Mouse (Mus musculus) R1 (cell line): ENCODE measurements around the gene Lgr5.
A peak's percentile ranks its signal among the peaks of the same experiment; 100 is the strongest.

Experiments
- DNase-seq: peaks from one replicate; pipeline ENCODE4 v3.0.0-alpha.2; 2018; ENCODE audit warnings: low read depth, low spot score

The Lgr5 gene

DNA sequence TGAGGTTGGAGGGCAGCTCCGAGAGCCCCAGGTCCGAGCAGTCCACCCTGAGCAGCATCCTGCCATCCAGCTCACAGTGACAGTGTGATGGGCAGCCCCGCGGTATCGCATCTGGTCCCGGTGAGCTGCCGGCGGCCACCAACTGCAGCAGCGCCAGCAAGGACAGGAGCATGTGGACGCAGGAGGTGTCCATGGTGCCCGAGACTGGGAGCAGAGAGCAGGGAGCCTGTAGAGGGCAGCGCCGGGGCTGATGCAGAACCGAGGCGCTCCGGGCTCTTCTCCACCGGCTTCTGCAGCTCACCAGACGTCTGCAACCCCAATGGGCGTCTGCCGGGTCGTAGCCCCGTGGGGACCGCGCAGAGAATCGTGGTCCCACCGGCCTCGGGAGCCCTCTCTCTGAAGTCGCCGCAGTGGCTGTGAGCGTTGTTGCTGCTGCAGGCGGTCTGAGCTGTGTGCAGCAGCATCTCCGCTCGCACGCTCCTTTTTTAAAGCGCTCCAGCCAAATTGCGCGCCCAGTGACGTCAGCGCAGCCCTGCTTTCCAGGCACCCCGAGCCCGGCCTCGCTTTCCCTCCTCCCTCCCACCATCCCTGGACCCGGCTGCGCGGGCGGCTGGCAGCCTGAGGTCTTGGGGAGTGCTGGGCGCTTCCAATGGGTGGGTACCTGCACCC is at the start of gene Lgr5:
TSS of gene Lgr5 (minus strand) at position 480 of the 669 bp plus-strand sequence.
- peak; percentile 53 for DNase-seq

DNA sequence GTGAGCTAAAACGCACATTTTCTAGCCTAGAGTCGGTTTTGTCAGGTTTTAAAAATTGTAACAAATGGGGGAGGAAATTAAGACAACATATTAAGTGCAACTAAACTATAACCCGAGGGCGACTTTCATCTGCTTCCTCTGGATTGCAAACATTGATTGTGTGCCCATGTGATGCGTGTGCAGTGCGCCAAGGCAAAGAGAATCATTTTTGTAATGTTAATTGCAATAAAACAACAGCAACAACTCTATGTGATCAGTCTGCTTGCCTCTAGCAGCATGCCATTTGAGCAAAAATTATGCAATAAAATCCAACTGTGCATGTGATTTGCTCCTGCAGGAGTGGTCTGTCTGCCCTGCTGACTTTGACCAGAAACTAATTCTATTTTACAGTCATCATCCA is 39.1 kb upstream of the Lgr5 start:
- DNase-seq: no peak

DNA sequence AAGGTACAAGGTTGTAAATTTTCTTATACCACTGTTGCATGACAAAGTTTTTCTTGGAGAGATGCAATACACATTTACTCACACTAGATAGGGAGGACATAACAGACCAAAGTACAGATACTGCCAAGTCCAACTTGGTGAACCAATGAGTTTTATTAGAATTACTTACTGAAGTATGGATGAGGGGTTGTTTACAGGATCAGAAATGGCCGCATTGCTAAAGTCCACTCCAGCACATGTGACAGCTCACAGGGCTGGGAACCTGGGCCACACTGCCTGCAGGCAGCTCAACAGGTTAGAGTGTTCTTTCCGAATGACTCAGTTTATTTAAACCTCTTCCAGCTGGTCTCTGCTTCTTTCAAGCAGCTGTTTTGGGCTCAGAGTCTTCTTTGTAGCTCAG is 37.4 kb upstream of the Lgr5 start:
- DNase-seq: no peak

DNA sequence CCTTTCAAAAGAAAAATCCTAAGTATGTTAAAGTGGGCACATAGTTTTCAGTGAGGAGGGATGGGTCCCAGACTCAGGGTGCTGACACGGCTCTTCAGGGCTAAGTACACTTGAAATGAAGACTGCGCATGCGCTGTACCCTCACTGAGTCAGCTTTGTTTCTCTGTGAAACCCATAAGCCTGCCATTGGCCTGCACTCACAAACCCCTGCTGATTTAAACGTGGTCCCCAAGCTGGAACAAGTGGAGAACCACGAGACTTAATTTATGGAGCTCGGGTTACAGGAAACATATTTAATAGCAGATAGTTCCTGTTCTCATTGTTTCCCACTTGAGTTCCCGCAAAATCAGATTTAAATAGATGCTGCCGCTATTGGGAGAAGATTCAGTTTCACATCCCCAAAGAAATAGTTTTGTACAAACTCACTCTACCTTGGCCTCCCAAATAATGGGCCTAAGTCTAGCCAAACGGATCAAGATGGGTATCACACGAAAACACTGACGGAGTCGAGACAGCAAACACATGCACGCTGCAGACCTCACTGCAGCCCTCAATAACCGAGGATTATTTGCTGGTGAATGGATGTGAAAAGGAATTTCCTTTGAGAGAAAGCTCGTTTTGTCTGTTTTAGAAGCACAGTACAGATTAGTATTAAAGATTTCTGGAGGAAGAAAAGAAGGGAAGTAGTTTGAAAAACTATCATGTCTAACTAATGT is 36.5 kb upstream of the Lgr5 start:
- DNase-seq: no peak

DNA sequence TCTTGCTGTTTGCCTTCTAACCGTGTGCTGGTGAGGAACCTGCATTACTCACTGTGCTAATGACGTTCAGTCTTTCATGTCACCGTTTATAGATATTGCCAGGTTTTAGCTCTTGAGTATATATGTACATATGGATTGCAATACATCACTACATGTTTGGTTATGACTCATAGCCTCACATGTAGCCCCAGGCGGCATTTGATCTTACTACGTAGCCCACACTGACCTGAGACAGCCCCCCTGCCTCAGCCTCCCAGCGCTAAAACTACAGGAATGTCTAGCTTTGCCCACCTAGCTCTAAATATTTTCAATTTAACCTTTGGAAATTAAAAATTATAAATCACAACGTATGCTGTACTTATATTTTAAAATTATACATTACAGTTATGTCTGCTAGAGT is 35.9 kb upstream of the Lgr5 start:
- DNase-seq: no peak

DNA sequence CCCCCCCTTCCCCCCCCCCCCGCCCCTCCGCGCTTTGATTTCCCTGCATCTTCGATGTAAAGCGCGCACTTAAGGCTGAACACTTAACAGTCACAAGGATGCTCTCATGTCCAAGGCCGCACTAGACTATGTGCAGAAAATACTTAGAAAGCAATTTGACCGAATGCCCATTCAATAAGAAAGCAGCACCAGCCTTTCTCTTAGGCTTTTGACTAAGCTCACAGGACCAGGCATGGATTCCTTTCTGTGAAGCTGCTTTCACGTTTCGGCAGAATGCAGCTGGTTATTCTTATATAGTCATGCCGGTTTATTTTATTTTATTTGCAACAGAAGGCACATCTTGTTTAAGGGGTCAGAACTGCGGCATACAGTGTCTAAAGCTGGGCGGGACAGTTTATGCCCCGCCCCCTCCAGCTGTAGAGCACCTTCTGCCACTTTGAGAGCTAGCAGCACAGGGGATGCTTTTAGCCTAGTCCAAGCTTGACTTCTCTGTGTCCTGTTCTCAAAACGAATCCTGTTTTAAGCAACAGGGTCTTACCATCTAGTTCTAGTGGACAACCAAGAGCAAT is 30.8 kb upstream of the Lgr5 start:
- DNase-seq: peak; percentile 36

DNA sequence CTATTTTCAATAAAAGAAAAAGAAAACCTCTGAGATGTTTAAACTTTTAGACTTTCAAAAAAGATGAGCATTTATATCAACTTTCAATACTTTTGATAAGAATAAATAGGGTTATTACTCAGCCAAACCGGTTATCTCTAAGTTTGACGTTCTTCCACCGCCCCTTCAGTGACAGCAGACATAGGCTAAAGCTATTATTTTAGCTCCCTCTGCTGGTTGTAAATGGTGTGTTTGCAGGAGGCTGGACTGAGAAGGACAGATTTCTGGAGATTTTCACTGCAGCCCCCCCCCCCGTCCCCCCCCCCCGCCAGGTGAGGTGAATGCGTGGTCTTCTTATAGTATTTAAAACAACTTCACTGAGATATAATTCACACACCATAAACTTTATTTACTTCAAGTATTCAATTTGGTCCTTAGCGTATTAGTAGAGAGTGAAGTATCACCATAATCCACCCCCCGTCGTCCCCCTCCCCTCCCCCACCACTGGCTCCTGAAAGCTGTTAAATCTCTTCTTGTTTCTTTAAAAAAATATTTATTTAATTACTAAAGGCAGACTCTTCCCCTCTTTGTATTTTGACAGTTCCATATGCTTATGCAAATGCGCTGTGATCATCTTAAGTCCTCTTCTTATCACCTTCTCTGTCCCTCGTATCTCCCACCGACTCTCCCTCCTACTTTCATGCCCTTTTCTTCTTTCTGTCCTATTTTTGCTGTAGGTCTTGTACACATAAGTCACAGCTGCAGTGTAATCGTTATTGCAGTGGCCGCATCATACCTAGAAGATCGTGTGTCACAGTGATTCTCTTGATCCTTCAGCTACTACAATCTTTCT is 30.1 kb upstream of the Lgr5 start:
- DNase-seq: peak; percentile 54

DNA sequence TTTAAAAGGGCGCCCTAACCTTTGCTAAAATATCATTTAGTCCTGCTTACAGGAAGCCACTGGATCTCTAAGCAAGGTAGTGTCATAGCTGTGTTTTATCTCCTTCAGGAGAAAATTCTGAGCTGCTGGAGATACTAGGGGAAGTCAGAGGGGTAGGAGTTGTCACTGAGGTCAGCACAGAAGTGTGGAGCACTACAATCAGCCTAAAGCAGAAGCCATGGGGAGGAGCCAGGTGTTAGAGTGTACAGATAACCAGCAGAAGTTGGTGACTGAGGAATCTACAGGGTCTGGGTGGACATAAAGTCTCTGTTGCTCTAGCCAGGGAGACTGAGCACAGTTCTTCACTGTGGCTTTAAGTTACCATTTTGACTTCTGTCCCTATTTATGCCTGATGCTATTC is 8.2 kb upstream of the Lgr5 start:
- no peak for DNase-seq

DNA sequence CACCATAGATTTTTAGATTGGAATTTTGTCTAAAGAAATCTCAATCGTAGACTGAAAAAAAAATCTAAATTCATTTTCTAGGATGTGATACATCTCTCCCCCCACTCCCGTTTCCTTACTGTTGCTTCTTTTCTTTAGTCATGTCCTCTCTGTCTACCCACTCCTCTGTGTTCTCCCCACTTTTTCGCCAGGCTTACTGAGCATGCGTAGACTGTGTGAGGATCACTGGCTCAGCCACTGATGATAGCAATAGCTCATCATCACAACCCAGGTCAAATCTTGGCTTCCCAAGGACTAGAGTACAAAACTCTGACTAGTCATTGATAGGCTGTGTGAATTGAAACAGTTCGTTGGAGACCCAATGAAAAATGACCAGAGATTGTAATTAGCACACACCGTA is 6.1 kb upstream of the Lgr5 start:
- no peak for DNase-seq

DNA sequence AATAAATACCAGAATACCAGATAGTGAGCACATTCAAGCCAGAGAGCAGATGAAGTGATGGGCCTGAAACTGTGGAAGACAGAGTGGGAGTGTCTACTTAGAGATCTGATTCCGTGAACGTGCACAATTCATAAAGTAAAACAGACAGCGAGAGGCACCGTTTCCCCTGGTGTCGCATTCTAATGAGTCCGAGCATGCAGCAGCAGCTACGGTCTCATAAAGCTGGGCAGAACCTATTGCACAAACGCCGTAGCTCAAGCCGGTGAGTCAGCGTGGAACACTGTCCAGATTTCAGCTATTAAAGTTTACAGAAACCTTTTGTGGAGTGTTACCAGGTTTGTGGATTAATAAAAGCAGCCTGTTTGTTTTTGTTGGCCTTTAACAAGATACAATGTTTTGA is 5.6 kb upstream of the Lgr5 start:
- no peak for DNase-seq

DNA sequence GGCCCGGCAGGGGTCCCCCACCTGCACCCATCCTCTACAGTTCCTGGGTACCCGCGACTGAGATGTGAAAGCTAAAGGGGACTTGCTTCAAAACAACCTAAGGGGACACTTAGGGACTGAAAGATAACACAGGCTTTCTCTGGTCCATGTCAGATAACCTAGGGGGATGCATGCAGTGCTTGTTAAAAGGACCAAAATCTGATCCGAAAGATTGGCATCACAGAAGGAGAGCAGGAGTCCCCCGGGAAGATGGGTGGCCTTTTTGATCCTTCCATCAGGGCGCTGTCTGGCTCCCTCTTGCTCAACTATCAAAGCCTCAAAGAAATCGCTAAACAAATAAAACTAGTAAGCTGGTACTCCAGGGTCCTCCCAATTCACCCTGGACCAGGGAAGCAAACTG is 399 bp upstream of the Lgr5 start:
- DNase-seq: no peak

DNA sequence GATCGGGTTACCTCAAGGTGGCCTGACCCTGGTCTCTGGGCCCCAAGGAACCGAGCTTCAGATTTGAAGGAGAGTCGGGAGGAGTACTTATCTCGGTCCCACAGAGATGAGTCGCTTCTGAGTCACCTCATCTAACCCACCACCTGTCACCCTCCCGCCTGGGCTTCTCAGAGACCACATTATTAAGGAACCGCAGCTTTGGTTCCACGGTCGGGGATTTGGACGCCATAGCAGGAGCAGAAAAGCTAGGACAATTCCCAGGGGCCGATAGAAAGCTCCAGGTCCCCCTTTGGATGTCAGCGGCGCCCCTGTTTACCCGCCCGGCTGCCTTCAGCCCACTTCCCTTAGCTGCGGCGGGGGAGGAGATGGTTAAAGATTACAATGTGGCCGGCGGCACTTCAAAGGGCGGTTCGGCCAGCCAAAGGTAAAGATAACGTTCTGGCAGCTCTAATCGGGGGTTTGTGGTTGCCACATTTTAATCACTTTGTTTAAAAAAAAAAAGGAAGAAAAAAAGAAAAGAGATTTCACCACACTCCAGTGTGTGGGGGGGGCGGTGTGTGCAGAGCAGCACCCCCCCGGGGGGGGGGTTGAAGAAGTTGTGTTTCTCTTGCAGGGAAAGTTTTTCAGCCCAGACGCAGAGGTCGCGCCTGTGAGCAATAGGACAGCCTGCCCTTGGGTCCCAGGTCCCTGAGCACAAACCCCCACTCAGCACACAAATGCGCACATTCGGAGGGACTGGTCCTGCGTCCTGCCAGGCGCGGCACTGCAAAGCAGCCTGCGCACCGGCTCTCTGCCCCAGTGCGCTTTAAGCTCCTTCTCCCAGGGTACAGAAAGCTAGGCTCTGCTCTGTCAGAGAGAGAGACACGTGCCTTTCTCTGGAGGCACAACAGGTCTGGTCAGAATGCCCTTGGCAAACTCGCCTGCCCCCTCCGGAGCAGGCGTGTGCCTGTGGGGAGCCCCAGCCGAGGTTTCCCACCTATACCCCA is 1.0 kb downstream of the Lgr5 start:
- DNase-seq: peak; percentile 43

DNA sequence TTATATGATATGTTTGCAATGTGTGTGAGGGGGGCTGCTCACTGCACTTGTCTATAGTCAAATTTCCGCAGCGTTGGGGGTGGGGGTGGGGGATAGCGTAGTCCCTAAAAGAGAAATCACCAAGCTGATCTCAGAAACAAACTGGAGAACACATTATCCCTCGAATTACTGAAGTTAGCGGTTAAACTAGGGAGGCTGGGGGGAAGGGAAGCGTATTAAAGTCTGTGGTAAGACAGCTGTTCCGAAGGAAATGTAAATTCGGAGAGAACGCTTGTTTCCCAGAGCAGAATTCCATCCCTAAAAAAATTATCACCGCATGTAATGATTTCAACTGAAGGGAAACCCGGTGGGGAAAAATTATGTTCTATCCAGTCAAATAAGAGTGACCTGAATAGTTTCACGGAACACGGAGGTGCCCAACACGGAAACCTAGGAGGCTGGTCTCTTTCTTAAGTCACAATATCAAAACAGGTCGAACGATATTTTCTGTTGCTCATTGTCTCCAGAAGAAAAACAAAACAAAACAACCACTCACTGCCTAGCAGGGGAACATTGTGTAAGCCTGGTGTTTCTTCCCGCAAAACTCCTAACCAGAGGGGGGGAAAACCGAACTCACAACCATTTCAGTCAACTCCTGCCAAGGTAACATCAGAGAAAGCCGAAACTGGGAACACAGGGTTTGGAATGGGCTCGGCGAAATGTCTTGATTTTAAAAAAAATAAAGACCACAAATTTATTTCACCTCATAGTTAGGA is 1.9 kb downstream of the Lgr5 start:
- DNase-seq: peak; percentile 8

DNA sequence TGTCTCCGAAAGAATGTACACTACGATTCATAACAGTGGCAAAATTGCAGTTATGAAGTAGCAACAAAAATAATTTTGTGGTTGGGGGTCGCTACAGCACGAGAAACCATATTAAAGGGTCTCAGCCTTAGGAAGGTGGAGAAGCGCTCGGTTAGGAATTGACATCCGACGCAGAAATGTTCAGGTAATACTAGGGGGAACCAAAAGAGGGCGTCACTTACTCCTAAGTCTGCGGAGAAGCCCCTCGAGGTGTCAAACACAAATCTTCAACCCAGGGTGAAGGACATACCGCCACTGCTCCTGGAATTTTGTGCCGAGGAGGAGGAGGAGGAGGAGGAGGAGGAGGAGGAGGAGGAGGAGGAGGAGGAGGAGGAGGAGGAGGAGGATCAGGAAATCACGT is 2.9 kb downstream of the Lgr5 start:
- peak; percentile 29 for DNase-seq

DNA sequence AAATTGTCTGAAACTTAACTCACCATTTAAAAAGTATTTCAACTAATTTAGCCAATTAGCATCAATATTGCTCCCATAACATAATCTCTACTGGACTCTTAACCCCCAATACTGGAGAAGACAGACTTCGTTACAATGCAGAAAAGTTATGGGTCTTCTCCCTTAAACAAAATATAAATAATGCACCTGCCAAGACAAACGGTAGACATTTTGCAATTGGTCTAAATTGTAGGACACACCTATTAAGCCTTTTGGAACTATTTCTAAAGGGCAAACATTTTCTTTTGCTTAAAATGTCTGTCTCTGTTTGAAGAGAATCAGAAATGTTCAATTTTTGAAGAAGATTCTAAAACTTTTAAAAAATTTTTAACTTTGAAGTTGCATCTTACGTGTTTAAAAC is 4.5 kb downstream of the Lgr5 start:
- DNase-seq: no peak

DNA sequence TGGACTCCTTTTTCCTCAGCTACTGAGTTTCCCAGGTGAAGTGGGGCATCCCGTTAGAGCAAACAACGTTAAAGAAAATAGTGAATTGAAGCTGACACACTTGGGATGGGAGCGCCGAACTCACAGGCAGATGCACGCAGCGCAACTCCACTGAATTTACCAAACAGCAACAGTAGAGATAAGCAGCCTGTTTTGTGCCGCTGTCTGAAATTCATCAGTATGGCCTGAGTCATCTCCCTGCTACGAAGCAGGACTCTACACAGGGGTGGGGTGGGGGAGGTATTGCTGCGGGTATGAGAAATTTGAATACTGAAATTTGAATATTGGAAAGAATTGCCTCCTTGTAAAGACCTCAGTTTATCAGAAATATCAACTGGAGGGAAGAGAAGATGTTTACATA is 5.6 kb downstream of the Lgr5 start:
- DNase-seq: no peak

DNA sequence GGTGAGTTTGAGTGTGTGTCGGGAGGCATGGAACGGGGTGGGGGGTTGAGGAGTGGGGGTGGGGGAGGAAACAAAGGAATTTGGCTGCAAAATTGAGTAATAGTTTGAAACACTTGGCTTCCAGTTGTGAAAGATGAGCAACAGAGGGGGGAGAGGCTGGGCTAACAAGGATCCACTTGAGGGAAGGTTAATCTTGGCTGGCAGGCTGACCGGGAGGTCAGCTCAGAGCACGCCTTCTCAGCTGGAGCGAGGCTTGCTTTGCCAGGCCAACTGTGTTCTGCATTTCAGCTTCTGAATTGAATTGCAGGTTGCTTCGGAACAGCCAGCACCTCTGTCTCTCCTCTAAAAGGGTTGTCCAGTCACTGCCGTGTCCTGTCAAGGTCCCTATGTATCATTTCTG is 8.1 kb downstream of the Lgr5 start:
- no peak for DNase-seq

DNA sequence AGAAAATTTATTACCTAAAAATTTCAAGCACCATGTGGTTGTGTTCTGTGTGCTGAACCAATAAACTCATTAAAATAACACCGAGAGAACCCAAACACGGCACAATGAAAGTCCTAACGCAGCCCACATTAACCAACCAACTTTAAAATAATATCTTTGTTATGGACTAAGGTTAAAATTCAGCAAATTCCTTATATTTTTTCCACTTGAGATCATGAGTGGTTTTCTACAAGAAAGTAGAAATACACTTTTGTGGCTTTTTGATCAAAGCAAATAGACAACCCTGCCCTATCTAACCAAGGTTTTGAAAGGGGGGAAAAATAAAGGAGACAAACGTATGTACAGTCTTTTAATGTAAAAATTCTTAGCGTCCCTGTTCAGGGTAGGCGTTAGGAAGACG is 8.5 kb downstream of the Lgr5 start:
- no peak for DNase-seq

DNA sequence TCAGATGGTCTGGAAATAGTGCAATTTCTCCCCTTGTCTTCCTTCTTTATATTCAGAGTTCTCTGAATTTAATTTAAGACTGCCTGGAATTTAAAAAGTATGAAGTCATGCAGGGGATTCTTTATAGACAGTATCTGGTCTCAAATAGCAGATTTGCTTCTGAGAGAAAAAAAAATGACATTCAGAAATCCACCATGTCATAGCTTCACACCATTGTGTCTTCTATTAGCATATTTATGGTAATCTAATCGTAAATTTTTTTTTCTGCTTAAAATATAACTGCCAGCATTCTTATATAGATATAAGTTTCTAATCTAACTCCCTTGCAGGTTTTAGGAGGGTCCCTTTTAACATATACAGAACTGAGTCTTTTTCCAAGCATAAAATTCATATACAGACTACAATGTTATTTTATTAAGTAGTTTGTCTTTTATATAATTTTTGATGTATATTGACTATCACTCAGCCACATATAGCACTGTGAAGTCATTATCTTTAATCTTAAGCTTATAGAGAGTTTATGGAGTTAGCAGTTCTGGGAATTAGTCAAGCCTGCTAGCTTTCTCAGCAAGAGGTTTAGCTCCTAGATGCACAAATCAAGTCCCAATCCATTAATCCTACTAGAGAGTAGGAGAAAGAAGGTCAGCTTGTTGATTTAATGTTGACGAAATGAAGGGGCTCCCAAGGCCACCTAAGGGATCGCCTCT is 15.7 kb downstream of the Lgr5 start:
- DNase-seq: no peak

DNA sequence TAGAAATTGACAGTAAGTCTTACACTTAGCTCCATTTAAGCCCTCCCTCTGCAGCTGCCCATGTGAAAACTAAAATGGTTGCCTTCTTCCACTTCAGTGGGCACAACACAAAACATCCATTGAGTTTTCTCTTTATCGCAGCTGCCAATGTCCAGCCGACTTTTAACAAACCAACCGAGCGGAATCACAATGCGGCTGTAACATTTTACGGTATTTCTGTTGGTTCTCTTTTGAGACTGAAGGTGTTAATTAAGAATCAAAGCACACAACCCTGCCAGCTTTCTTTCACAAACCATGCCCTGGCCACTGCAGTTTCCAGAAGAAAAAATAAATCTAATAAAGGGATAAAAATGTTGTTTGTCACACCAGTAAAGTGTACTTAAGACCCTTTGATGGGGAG is 16.3 kb downstream of the Lgr5 start:
- no peak for DNase-seq
